Mouse (Mus musculus): ENCODE data around the gene Meis2. TPM values are rescaled to one million over a fixed set of nuclear protein-coding genes. Genes with fewer than 3 reads are reported as not detected.

The Meis2 gene
- total and polyA plus RNA-seq, 3 experiments, result 3.1 to 9.8 TPM; not detected in 1

GRCm38 (mm10) chr2:115943044-115943443 is 122.6 kb downstream of the Meis2 start:
- Histone ChIP-seq H3K9ac (ENCODE audit: control insufficient read depth, low read depth, low read length, poor library complexity, severe bottlenecking) (no peak overlapping the region), H3K9me3 (replicated peaks; ENCODE audit: insufficient read depth, low read length) (no peaks in the 10 kb centered on the region), H3K4me1 (ENCODE audit: control insufficient read depth in 1 of 2, insufficient read depth in 2 of 2, low read length in 2 of 2) (no peaks in the 10 kb centered on the region), H3K79me2 (ENCODE audit: control insufficient read depth, insufficient read depth, low read length, poor library complexity) (no peaks in the 10 kb centered on the region), H3K36me3 (ENCODE audit: control insufficient read depth in 1 of 2, insufficient read depth in 2 of 2, low read length in 2 of 2) (no peaks in the 10 kb centered on the region), H3K27ac (ENCODE audit: control insufficient read depth, low read depth, low read length) (no peak overlapping the region), H3K4me3 (ENCODE audit: control insufficient read depth in 1 of 2, insufficient read depth in 1 of 2, low read depth in 2 of 2, low read length in 2 of 2) (no peak overlapping the region), H3K27me3 (ENCODE audit: control insufficient read depth in 1 of 2, insufficient read depth in 2 of 2, low read length in 2 of 2) (no peaks in the 10 kb centered on the region)
- DNase-seq (ENCODE audit: low read depth, low spot score), result no peak
- no peak for TF ChIP-seq GABPA (IDR thresholded peaks at IDR 0.05; ENCODE audit: low read depth, low read length)
- no peak for TF ChIP-seq USF1 (IDR thresholded peaks at IDR 0.05; ENCODE audit: low read depth, low read length)
- no peak for TF ChIP-seq POLR2AphosphoS2 (IDR thresholded peaks at IDR 0.05; ENCODE audit: low read length)
- no peak for TF ChIP-seq CHD1 (IDR thresholded peaks at IDR 0.05; ENCODE audit: low read depth, low read length)
- TF ChIP-seq RCOR1 (IDR thresholded peaks at IDR 0.05; ENCODE audit: low read depth, low read length), result no peak
- no peak for TF ChIP-seq HCFC1 (IDR thresholded peaks at IDR 0.05; ENCODE audit: low read depth, low read length)
- TF ChIP-seq MAFK (IDR thresholded peaks at IDR 0.05; ENCODE audit: borderline replicate concordance, low read depth, low read length), result no peak
- no peak for TF ChIP-seq JUND (IDR thresholded peaks at IDR 0.05; ENCODE audit: low read depth, low read length)
- no peak for TF ChIP-seq USF2 (IDR thresholded peaks at IDR 0.05; ENCODE audit: borderline replicate concordance in 1 of 2, insufficient read depth in 1 of 2, low read depth in 1 of 2, low read length in 2 of 2)
- TF ChIP-seq TCF12 (IDR thresholded peaks at IDR 0.05; ENCODE audit: low read depth, low read length), result no peak
- TF ChIP-seq CHD2 (IDR thresholded peaks at IDR 0.05; ENCODE audit: low read length), result no peak
- TF ChIP-seq RAD21 (IDR thresholded peaks at IDR 0.05; ENCODE audit: low read depth, low read length), result no peak
- no peak for TF ChIP-seq GATA1 (IDR thresholded peaks at IDR 0.05; ENCODE audit: low read depth, low read length)
- TF ChIP-seq MAX (IDR thresholded peaks at IDR 0.05; ENCODE audit: low read length), result no peak
- no peak for TF ChIP-seq CTCF (IDR thresholded peaks at IDR 0.05 in 2 of 3, conservative IDR thresholded peaks at IDR 0.05 in 1 of 3; ENCODE audit: control insufficient read depth in 1 of 3, insufficient read depth in 1 of 3, low read depth in 2 of 3, low read length in 3 of 3, poor library complexity in 1 of 3, severe bottlenecking in 1 of 3)
- TF ChIP-seq UBTF (IDR thresholded peaks at IDR 0.05; ENCODE audit: borderline replicate concordance, insufficient read depth, low read depth, low read length), result no peak
- no peak for TF ChIP-seq NELFE (IDR thresholded peaks at IDR 0.05; ENCODE audit: low read depth, low read length)

GRCm38 (mm10) chr2:115939849-115940248 is 125.8 kb downstream of the Meis2 start:
- no peak overlapping the region for H3K4me3 ChIP-seq (ENCODE audit: control insufficient read depth in 1 of 2, insufficient read depth in 1 of 2, low read depth in 2 of 2, low read length in 2 of 2)
- H3K79me2 ChIP-seq (ENCODE audit: control insufficient read depth, insufficient read depth, low read length, poor library complexity), result no peaks in the 10 kb centered on the region
- no peak for DNase-seq (ENCODE audit: low read depth, low spot score)
- H3K27me3 ChIP-seq (ENCODE audit: control insufficient read depth in 1 of 2, insufficient read depth in 2 of 2, low read length in 2 of 2), result no peaks in the 10 kb centered on the region
- H3K36me3 ChIP-seq (ENCODE audit: control insufficient read depth in 1 of 2, insufficient read depth in 2 of 2, low read length in 2 of 2), result peaks cover 0 to under 1% of the 10 kb centered on the region in 2 experiments; a peak in 1 of 4 replicates
- no peaks in the 10 kb centered on the region for H3K4me1 ChIP-seq (ENCODE audit: control insufficient read depth in 1 of 2, insufficient read depth in 2 of 2, low read length in 2 of 2)
- no peaks in the 10 kb centered on the region for H3K9me3 ChIP-seq (replicated peaks; ENCODE audit: insufficient read depth, low read length)
- no peak overlapping the region for H3K27ac ChIP-seq (ENCODE audit: control insufficient read depth, low read depth, low read length)
- no peak for TF ChIP-seq POLR2A (IDR thresholded peaks at IDR 0.05; ENCODE audit: control insufficient read depth in 1 of 2, insufficient read depth in 1 of 2, low read depth in 1 of 2, low read length in 2 of 2, poor library complexity in 1 of 2)
- no peak for TF ChIP-seq MXI1 (IDR thresholded peaks at IDR 0.05; ENCODE audit: low read depth, low read length)
- no peak for TF ChIP-seq MYB (IDR thresholded peaks at IDR 0.05; ENCODE audit: low read depth, low read length)
- no peak for TF ChIP-seq KAT2A (conservative IDR thresholded peaks at IDR 0.05; ENCODE audit: low read depth, low read length)
- TF ChIP-seq NELFE (IDR thresholded peaks at IDR 0.05; ENCODE audit: low read depth, low read length), result no peak
- H3K9ac ChIP-seq (ENCODE audit: control insufficient read depth, low read depth, low read length, poor library complexity, severe bottlenecking), result no peak overlapping the region

Measured in MEL (cell line).